Mouse (Mus musculus) embryonic fibroblast, embryonic 13.5 days (primary cell): ENCODE data around the gene Fnbp1l.

Experiments used
- CTCF ChIP-seq: IDR thresholded peaks from 2 replicates; pipeline ENCODE4 v1.5.1; 2011; ENCODE audit warnings: mild to moderate bottlenecking, control low read depth, low read length, moderate library complexity, borderline replicate concordance; ENCODE audit not compliant: insufficient read depth
- POLR2A ChIP-seq: IDR thresholded peaks from 2 replicates; pipeline ENCODE4 v1.6.1; 2011; ENCODE audit warnings: low read depth, mild to moderate bottlenecking, control low read depth, low read length, moderate library complexity

DNA sequence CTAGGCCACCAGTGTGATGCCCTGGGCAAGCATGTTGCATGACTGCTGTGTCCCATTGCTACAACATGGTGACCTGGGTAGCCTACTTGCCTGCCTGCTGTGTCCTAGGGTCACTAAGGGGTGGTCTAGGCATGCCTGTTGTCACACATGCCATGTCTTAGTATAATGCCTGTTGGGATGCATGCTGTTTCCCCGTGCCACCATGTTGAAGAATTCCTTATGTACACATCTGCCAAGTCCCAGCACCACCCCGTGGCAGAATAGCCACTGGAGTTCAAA lies 19.6 kb upstream of the Fnbp1l start:
- TF ChIP-seq CTCF (no peak), POLR2A (no peak)
